Mouse (Mus musculus) kidney, postnatal 4 days (tissue): ENCODE data around the gene Tmc2.
A peak's percentile ranks its signal among the peaks of the same experiment; 100 is the strongest.

ENCODE experiments used
- DNase-seq, 2 experiments: peaks; one replicate each; pipeline ENCODE4 v3.0.0; 2021; ENCODE audit warnings: mixed read lengths in 2 of 2

Gene Tmc2

GRCm38 (mm10) chr2:130194894-130195293 lies at the start of gene Tmc2:
Gene Tmc2 (plus strand): TSS chr2:130195194.
- no peak for DNase-seq

- no peak for DNase-seq
Observed at GRCm38 (mm10) chr2:130146089-130146668, 48.8 kb upstream of the Tmc2 start.

- no peak for DNase-seq
Observed at GRCm38 (mm10) chr2:130155171-130155570, 39.8 kb upstream of the Tmc2 start.

GRCm38 (mm10) chr2:130155851-130156250 lies 39.1 kb upstream of the Tmc2 start:
- no peak for DNase-seq

GRCm38 (mm10) chr2:130157231-130158087 lies 37.5 kb upstream of the Tmc2 start:
- DNase-seq = no peak

GRCm38 (mm10) chr2:130158088-130158437 lies 36.9 kb upstream of the Tmc2 start:
- DNase-seq = no peak

GRCm38 (mm10) chr2:130162701-130163100 lies 32.3 kb upstream of the Tmc2 start:
- DNase-seq = no peak

GRCm38 (mm10) chr2:130166311-130167214 lies 28.4 kb upstream of the Tmc2 start:
- DNase-seq = peak; percentile 7 to 35

GRCm38 (mm10) chr2:130167861-130168260 lies 27.1 kb upstream of the Tmc2 start:
- peak; percentile 76 to 79 for DNase-seq

GRCm38 (mm10) chr2:130171674-130172073 lies 23.3 kb upstream of the Tmc2 start:
- DNase-seq = no peak

- DNase-seq = peak in 1 of 2 experiments; percentile 15
Observed at GRCm38 (mm10) chr2:130176820-130177219, 18.2 kb upstream of the Tmc2 start.

GRCm38 (mm10) chr2:130178381-130178705 lies 16.7 kb upstream of the Tmc2 start:
- DNase-seq = no peak

GRCm38 (mm10) chr2:130178706-130179506 lies 16.1 kb upstream of the Tmc2 start, which contains the start of gene Snrpb:
Gene Snrpb (minus strand): TSS chr2:130179403.
- peak; percentile 92 to 95 for DNase-seq

- DNase-seq = no peak
Observed at GRCm38 (mm10) chr2:130179507-130180019, 15.4 kb upstream of the Tmc2 start.

GRCm38 (mm10) chr2:130188391-130188790 lies 6.6 kb upstream of the Tmc2 start:
- no peak for DNase-seq

GRCm38 (mm10) chr2:130200961-130201360 lies 6.0 kb downstream of the Tmc2 start:
- no peak for DNase-seq

GRCm38 (mm10) chr2:130207376-130207775 lies 12.4 kb downstream of the Tmc2 start:
- no peak for DNase-seq

- DNase-seq = no peak
Observed at GRCm38 (mm10) chr2:130207996-130208395, 13.0 kb downstream of the Tmc2 start.

- no peak for DNase-seq
Observed at GRCm38 (mm10) chr2:130209636-130210035, 14.6 kb downstream of the Tmc2 start.

GRCm38 (mm10) chr2:130211581-130211980 lies 16.6 kb downstream of the Tmc2 start:
- DNase-seq = no peak

GRCm38 (mm10) chr2:130246912-130247311 lies 51.9 kb downstream of the Tmc2 start:
- peak; percentile 4 to 17 for DNase-seq

- DNase-seq = no peak
Observed at GRCm38 (mm10) chr2:130248226-130248625, 53.2 kb downstream of the Tmc2 start.
